Mouse (Mus musculus) MEL (cell line): ENCODE results near the gene Eed. TPM values are rescaled to one million over a fixed set of nuclear protein-coding genes. Genes with fewer than 3 reads are reported as not detected.

Experiments used
- DNase-seq: peaks from one replicate; pipeline ENCODE4 v3.0.0; 2011; ENCODE audit warnings: low read depth, low spot score
- H3K27ac ChIP-seq: 2 replicates; pipeline ENCODE4 v1.5.1; 2012; ENCODE audit warnings: low read depth, mild to moderate bottlenecking, control low read depth, low read length, moderate library complexity; ENCODE audit not compliant: control insufficient read depth
- H3K27me3 ChIP-seq, 2 experiments: fragments of 150-350 bp in 1 of 2; sonication (generic) in 1 of 2; 2 replicates each; pipeline ENCODE4 v1.6.1; 2012; ENCODE audit warnings: low read length in 2 of 2, mild to moderate bottlenecking in 2 of 2, improper control_type of control experiment in 1 of 2, moderate library complexity in 1 of 2; ENCODE audit not compliant: insufficient read depth in 2 of 2, control insufficient read depth in 1 of 2
- H3K36me3 ChIP-seq, 2 experiments: 2 replicates each; pipeline ENCODE4 v1.6.1; 2012 to 2014; ENCODE audit warnings: low read length in 2 of 2, improper control_type of control experiment in 1 of 2, inconsistent platforms in 1 of 2, mild to moderate bottlenecking in 1 of 2; ENCODE audit not compliant: insufficient read depth in 2 of 2, control insufficient read depth in 1 of 2
- H3K4me1 ChIP-seq, 2 experiments: fragments of 150-350 bp in 1 of 2; sonication (generic) in 1 of 2; 2 replicates each; pipeline ENCODE4 v1.6.1; 2012; ENCODE audit warnings: low read length in 2 of 2, improper control_type of control experiment in 1 of 2, mild to moderate bottlenecking in 1 of 2; ENCODE audit not compliant: insufficient read depth in 2 of 2, control insufficient read depth in 1 of 2
- H3K4me3 ChIP-seq, 2 experiments: fragments of 150-350 bp in 1 of 2; sonication (generic) in 1 of 2; 2 replicates each; pipeline ENCODE4 v1.5.1; 2012; ENCODE audit warnings: low read depth in 2 of 2, low read length in 2 of 2, mild to moderate bottlenecking in 2 of 2, moderate library complexity in 2 of 2, control low read depth in 1 of 2, improper control_type of control experiment in 1 of 2; ENCODE audit not compliant: control insufficient read depth in 1 of 2, insufficient read depth in 1 of 2
- H3K79me2 ChIP-seq: 2 replicates; pipeline ENCODE4 v1.6.1; 2012; ENCODE audit warnings: mild to moderate bottlenecking, low read length, moderate library complexity; ENCODE audit not compliant: control insufficient read depth, poor library complexity, insufficient read depth
- H3K9ac ChIP-seq: 2 replicates; pipeline ENCODE4 v1.6.1; 2012; ENCODE audit warnings: low read depth, mild to moderate bottlenecking, control low read depth, low read length, moderate library complexity; ENCODE audit not compliant: control insufficient read depth, poor library complexity, severe bottlenecking
- H3K9me3 ChIP-seq: fragments of 150-350 bp; sonication (generic); replicated peaks from 2 replicates; pipeline ENCODE4 v1.6.1; 2012; ENCODE audit warnings: mild to moderate bottlenecking, low read length, improper control_type of control experiment, moderate library complexity; ENCODE audit not compliant: insufficient read depth
- CHD1 ChIP-seq: IDR thresholded peaks from 2 replicates; pipeline ENCODE4 v1.6.1; 2012; ENCODE audit warnings: low read depth, mild to moderate bottlenecking, inconsistent platforms, low read length, improper control_type of control experiment
- CHD2 ChIP-seq: IDR thresholded peaks from 2 replicates; pipeline ENCODE4 v1.6.1; 2011; ENCODE audit warnings: low read length, improper control_type of control experiment
- CTCF ChIP-seq, 3 experiments: IDR thresholded peaks in 2 of 3; conservative IDR thresholded peaks in 1 of 3; 2 replicates each; pipeline ENCODE4 v1.5.1; 2011 to 2012; ENCODE audit warnings: low read length in 3 of 3, low read depth in 2 of 3, mild to moderate bottlenecking in 2 of 3, improper control_type of control experiment in 1 of 3, inconsistent platforms in 1 of 3, mixed read lengths in 1 of 3, moderate library complexity in 1 of 3; ENCODE audit not compliant: control insufficient read depth in 1 of 3, insufficient read depth in 1 of 3, poor library complexity in 1 of 3, severe bottlenecking in 1 of 3
- E2F4 ChIP-seq: IDR thresholded peaks from 2 replicates; pipeline ENCODE4 v1.6.1; 2011; ENCODE audit warnings: low read depth, low read length, improper control_type of control experiment, borderline replicate concordance
- ELF1 ChIP-seq: IDR thresholded peaks from 2 replicates; pipeline ENCODE4 v1.6.1; 2014; ENCODE audit warnings: low read depth, mild to moderate bottlenecking, inconsistent platforms, low read length, improper control_type of control experiment, moderate library complexity
- EP300 ChIP-seq, 2 experiments: IDR thresholded peaks; 2 replicates each; pipeline ENCODE4 v1.6.1; 2011; ENCODE audit warnings: improper control_type of control experiment in 2 of 2, low read length in 2 of 2, low read depth in 1 of 2, mild to moderate bottlenecking in 1 of 2
- ETS1 ChIP-seq: IDR thresholded peaks from 2 replicates; pipeline ENCODE4 v1.6.1; 2012; ENCODE audit warnings: low read depth, mild to moderate bottlenecking, inconsistent platforms, low read length, improper control_type of control experiment, moderate library complexity
- GABPA ChIP-seq: IDR thresholded peaks from 2 replicates; pipeline ENCODE4 v1.6.1; 2012; ENCODE audit warnings: low read depth, mild to moderate bottlenecking, inconsistent platforms, low read length, improper control_type of control experiment, moderate library complexity
- HCFC1 ChIP-seq: IDR thresholded peaks from 2 replicates; pipeline ENCODE4 v1.6.1; 2012; ENCODE audit warnings: low read depth, mild to moderate bottlenecking, inconsistent platforms, low read length, improper control_type of control experiment, moderate library complexity
- JUND ChIP-seq: IDR thresholded peaks from 2 replicates; pipeline ENCODE4 v1.6.1; 2011; ENCODE audit warnings: low read depth, mild to moderate bottlenecking, improper control_type of control experiment, low read length
- KAT2A ChIP-seq: conservative IDR thresholded peaks from 2 replicates; pipeline ENCODE4 v1.6.1; 2012; ENCODE audit warnings: low read depth, low read length, improper control_type of control experiment, inconsistent platforms
- MAFK ChIP-seq: IDR thresholded peaks from 2 replicates; pipeline ENCODE4 v1.6.1; 2011; ENCODE audit warnings: low read depth, mild to moderate bottlenecking, low read length, improper control_type of control experiment, borderline replicate concordance
- MAZ ChIP-seq: IDR thresholded peaks from 2 replicates; pipeline ENCODE4 v1.6.1; 2012; ENCODE audit warnings: low read depth, mild to moderate bottlenecking, inconsistent platforms, low read length, improper control_type of control experiment
- MEF2A ChIP-seq: IDR thresholded peaks from 2 replicates; pipeline ENCODE4 v1.6.1; 2014; ENCODE audit warnings: low read depth, mild to moderate bottlenecking, inconsistent platforms, low read length, improper control_type of control experiment; ENCODE audit not compliant: poor library complexity, insufficient replicate concordance, severe bottlenecking; ENCODE audit errors: extremely low read depth
- MXI1 ChIP-seq: IDR thresholded peaks from 2 replicates; pipeline ENCODE4 v1.6.1; 2011; ENCODE audit warnings: mild to moderate bottlenecking, low read depth, low read length, improper control_type of control experiment
- MYB ChIP-seq: IDR thresholded peaks from 2 replicates; pipeline ENCODE4 v1.6.1; 2011; ENCODE audit warnings: mild to moderate bottlenecking, low read depth, low read length, improper control_type of control experiment
- MYC ChIP-seq: IDR thresholded peaks from 2 replicates; pipeline ENCODE4 v1.6.1; 2011; ENCODE audit warnings: low read depth, mild to moderate bottlenecking, low read length, improper control_type of control experiment, moderate library complexity
- NELFE ChIP-seq: IDR thresholded peaks from 2 replicates; pipeline ENCODE4 v1.6.1; 2011; ENCODE audit warnings: low read depth, low read length, improper control_type of control experiment
- NRF1 ChIP-seq: IDR thresholded peaks from 2 replicates; pipeline ENCODE4 v1.6.1; 2014; ENCODE audit warnings: low read depth, mild to moderate bottlenecking, inconsistent platforms, low read length, improper control_type of control experiment, moderate library complexity; ENCODE audit not compliant: poor library complexity, insufficient read depth, severe bottlenecking
- POLR2A ChIP-seq, 2 experiments: IDR thresholded peaks; 2 replicates each; pipeline ENCODE4 v1.6.1; 2011 to 2012; ENCODE audit warnings: low read length in 2 of 2, mild to moderate bottlenecking in 2 of 2, control low read depth in 1 of 2, improper control_type of control experiment in 1 of 2, low read depth in 1 of 2, moderate library complexity in 1 of 2; ENCODE audit not compliant: control insufficient read depth in 1 of 2, insufficient read depth in 1 of 2, poor library complexity in 1 of 2
- POLR2AphosphoS2 ChIP-seq: IDR thresholded peaks from 2 replicates; pipeline ENCODE4 v1.6.1; 2011; ENCODE audit warnings: low read length, improper control_type of control experiment
- POLR2AphosphoS5 ChIP-seq: IDR thresholded peaks from 2 replicates; pipeline ENCODE4 v1.6.1; 2012; ENCODE audit warnings: low read depth, borderline replicate concordance, mild to moderate bottlenecking, inconsistent platforms, low read length, moderate library complexity, mixed read lengths
- RAD21 ChIP-seq: IDR thresholded peaks from 2 replicates; pipeline ENCODE4 v1.6.1; 2011; ENCODE audit warnings: mild to moderate bottlenecking, low read depth, low read length, improper control_type of control experiment
- RCOR1 ChIP-seq: IDR thresholded peaks from 2 replicates; pipeline ENCODE4 v1.6.1; 2012; ENCODE audit warnings: low read depth, mild to moderate bottlenecking, inconsistent platforms, low read length, improper control_type of control experiment
- SIN3A ChIP-seq: IDR thresholded peaks from 2 replicates; pipeline ENCODE4 v1.6.1; 2012; ENCODE audit warnings: low read length, improper control_type of control experiment, inconsistent platforms
- TAL1 ChIP-seq: IDR thresholded peaks from 2 replicates; pipeline ENCODE4 v1.6.1; 2012; ENCODE audit warnings: mild to moderate bottlenecking, inconsistent platforms, low read length, moderate library complexity, mixed read lengths
- TBP ChIP-seq: IDR thresholded peaks from 2 replicates; pipeline ENCODE4 v1.8.0; 2011; ENCODE audit warnings: low read depth, low read length, improper control_type of control experiment
- TCF12 ChIP-seq: IDR thresholded peaks from 2 replicates; pipeline ENCODE4 v1.6.1; 2014; ENCODE audit warnings: low read depth, mild to moderate bottlenecking, inconsistent platforms, low read length, improper control_type of control experiment, moderate library complexity
- USF1 ChIP-seq: IDR thresholded peaks from 2 replicates; pipeline ENCODE4 v1.6.1; 2014; ENCODE audit warnings: low read depth, mild to moderate bottlenecking, inconsistent platforms, low read length, improper control_type of control experiment, moderate library complexity
- USF2 ChIP-seq, 2 experiments: IDR thresholded peaks; 2 replicates each; pipeline ENCODE4 v1.6.1; 2011 to 2012; ENCODE audit warnings: improper control_type of control experiment in 2 of 2, low read length in 2 of 2, borderline replicate concordance in 1 of 2, inconsistent platforms in 1 of 2, low read depth in 1 of 2, mild to moderate bottlenecking in 1 of 2; ENCODE audit not compliant: insufficient read depth in 1 of 2
- ZKSCAN1 ChIP-seq: IDR thresholded peaks from 2 replicates; pipeline ENCODE4 v1.6.1; 2012; ENCODE audit warnings: low read depth, mild to moderate bottlenecking, inconsistent platforms, low read length, improper control_type of control experiment, moderate library complexity
- ZMIZ1 ChIP-seq: IDR thresholded peaks from 2 replicates; pipeline ENCODE4 v1.6.1; 2012; ENCODE audit warnings: low read depth, mild to moderate bottlenecking, inconsistent platforms, low read length, improper control_type of control experiment, moderate library complexity
- ZNF384 ChIP-seq: IDR thresholded peaks from 2 replicates; pipeline ENCODE4 v1.6.1; 2012; ENCODE audit warnings: low read depth, mild to moderate bottlenecking, inconsistent platforms, low read length, improper control_type of control experiment
- polyA plus RNA-seq, 2 experiments: library from polyadenylated mRNA; stranded (reverse) in 1 of 2; unstranded in 1 of 2; fragments of >175 nt in 1 of 2; fragments of >200 nt in 1 of 2; gene quantifications; 2 replicates each; pipeline versions ENCODE4 v1.2.1 to v1.2.4; 2012; ENCODE audit warnings: low replicate concordance in 2 of 2, low read depth in 1 of 2; ENCODE audit not compliant: insufficient read length in 2 of 2, insufficient read depth in 1 of 2, missing spikeins in 1 of 2
- total RNA-seq: library from RNA; depleted of rRNA; stranded (reverse); fragments of 300-350 nt; gene quantifications from 2 replicates; pipeline ENCODE4 v1.2.3, GENCODE M21; 2012; rRNA removed

Gene Eed
- total RNA-seq: 94.3 and 98.1 TPM in 2 replicates
- 100 to 1,000 TPM; 166 to 668 TPM for polyA plus RNA-seq

DNA sequence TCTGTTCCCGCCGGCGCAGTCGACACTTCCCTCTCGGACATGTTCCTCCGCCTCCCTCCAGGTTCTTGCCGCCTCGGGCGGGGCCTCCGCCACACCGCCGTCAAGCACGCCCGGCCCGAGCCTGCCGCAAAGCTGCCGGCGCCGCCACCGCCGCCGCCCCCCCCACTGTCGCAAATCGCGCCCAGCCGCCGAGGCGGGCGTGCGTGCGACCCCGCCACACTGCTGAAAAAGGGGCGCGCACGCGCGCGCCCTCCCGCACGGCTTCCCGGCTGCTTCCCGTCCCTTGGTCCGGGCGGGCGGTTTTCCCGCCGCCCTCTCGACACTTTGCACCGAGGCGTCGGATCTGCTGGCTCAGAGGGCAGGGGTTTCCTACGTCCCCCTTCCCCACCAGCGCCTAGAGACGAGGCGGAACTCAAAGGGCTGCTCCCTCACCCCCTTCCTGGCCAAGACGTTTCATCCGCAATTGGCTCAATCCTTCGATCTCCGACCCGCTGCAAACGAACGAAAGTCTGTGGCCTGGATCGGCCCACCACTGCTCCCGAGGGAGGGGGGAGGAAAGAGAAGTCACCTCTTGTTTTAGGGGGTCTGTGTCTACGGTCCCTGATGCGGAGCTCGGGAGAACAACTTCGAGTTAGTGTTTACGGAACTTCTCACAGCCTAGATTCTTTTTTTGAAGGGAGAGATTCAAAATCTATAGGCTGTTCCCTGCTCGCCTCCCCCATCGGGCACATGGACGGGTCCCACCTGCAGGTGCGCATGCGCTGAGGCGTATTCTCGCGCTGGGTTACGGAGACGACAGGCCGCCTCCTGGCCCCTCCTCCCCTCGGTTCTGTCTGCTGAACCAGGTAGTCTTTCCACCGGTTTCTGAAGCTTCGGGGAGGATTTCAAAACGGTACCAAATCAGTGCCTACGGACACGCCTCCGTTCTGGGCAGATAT is at the start of gene Eed:
TSS of gene Eed (minus strand) at position 499 of the 938 bp plus-strand sequence.
- Histone ChIP-seq H3K4me3 (peak within 1 kb of the TSS; percentile 80 to 86), H3K4me1 (peaks cover 5 to 8% of the 10 kb centered on the region in 2 experiments; a peak in 3 of 4 replicates), H3K9ac (peak within 1 kb of the TSS; percentile 96), H3K27ac (peak within 1 kb of the TSS; percentile 97), H3K36me3 (peaks cover 7 to 21% of the 10 kb centered on the region in 2 experiments; a peak in 3 of 4 replicates), H3K27me3 (no peaks in the 10 kb centered on the region), H3K79me2 (peaks cover 25% of the 10 kb centered on the region), H3K9me3 (no peaks in the 10 kb centered on the region)
- peak; percentile 96 for DNase-seq
- TF ChIP-seq MXI1 (peak; percentile 91), POLR2AphosphoS2 (peak; percentile 83; the same call in 1 of the 2 replicates), CHD2 (peak; percentile 78; the same call in 1 of the 2 replicates), ZMIZ1 (peak; percentile 75), USF2 (IDR thresholded peaks at IDR 0.05; ENCODE audit: borderline replicate concordance in 1 of 2, insufficient read depth in 1 of 2, low read depth in 1 of 2, low read length in 2 of 2) (no peak), TCF12 (peak; percentile 36; the same call in 1 of the 2 replicates), USF1 (no peak), NELFE (peak; percentile 85), POLR2AphosphoS5 (0 out of 2 replicates have a peak, but pooled peaks have one; percentile 68), MAZ (no peak), ELF1 (peak; percentile 75), CHD1 (peak; percentile 100), MAFK (no peak), JUND (no peak), ETS1 (0 out of 2 replicates have a peak, but pooled peaks have one; percentile 7), EP300 (IDR thresholded peaks at IDR 0.05; ENCODE audit: low read depth in 1 of 2, low read length in 2 of 2) (peak in 1 of 2 experiments; percentile 17; a peak in 1 of 4 replicates), TAL1 (no peak), MYB (no peak), MEF2A (no peak), GABPA (no peak), HCFC1 (peak; percentile 82), SIN3A (peak; percentile 75), CTCF (IDR thresholded peaks at IDR 0.05 in 2 of 3, conservative IDR thresholded peaks at IDR 0.05 in 1 of 3; ENCODE audit: control insufficient read depth in 1 of 3, insufficient read depth in 1 of 3, low read depth in 2 of 3, low read length in 3 of 3, poor library complexity in 1 of 3, severe bottlenecking in 1 of 3) (no peak), RAD21 (no peak), TBP (peak; percentile 69; the same call in 1 of the 2 replicates), ZKSCAN1 (no peak), E2F4 (peak; percentile 94), ZNF384 (no peak), POLR2A (IDR thresholded peaks at IDR 0.05; ENCODE audit: control insufficient read depth in 1 of 2, insufficient read depth in 1 of 2, low read depth in 1 of 2, low read length in 2 of 2, poor library complexity in 1 of 2) (peak; percentile 87 to 98), MYC (no peak; the same call in 1 of the 2 replicates), RCOR1 (no peak), KAT2A (peak; percentile 79; the same call in 1 of the 2 replicates), NRF1 (peak; percentile 89)
